Mouse (Mus musculus): ENCODE measurements around the gene Ltbp2. TPM values are rescaled to one million over a fixed set of nuclear protein-coding genes. Genes with fewer than 3 reads are reported as not detected.

Ltbp2 gene
- polyA plus RNA-seq, 1 experiment from 2014 or later: 18.6 TPM

GRCm38 (mm10) chr12:84847882-84848281, 28.4 kb downstream of the Ltbp2 start:
- Histone ChIP-seq H3K4me3 (ENCODE audit: low read length) (no peak overlapping the region), H3K9ac (ENCODE audit: low read length) (peak overlapping the region; percentile 36; the same call in 1 of the 2 replicates), H3K27me3 (ENCODE audit: control insufficient read depth, insufficient read depth, low read depth, low read length) (no peaks in the 10 kb centered on the region), H3K27ac (ENCODE audit: low read length) (peak overlapping the region; percentile 70), H3K4me1 (replicated peaks; ENCODE audit: control insufficient read depth, insufficient read depth, low read length) (peaks cover 27% of the 10 kb centered on the region), H3K9me3 (ENCODE audit: control insufficient read depth, low read length) (no peaks in the 10 kb centered on the region), H3K4me2 (ENCODE audit: low read depth, low read length) (no peak overlapping the region), H3K36me3 (ENCODE audit: control insufficient read depth, insufficient read depth, low read length) (no peaks in the 10 kb centered on the region)
- ATAC-seq (ENCODE audit: low read depth): no peak
- 34% methylated on average over 6 of the region's 6 CpGs for WGBS

- H3K27ac ChIP-seq (ENCODE audit: low read length): peak overlapping the region; percentile 70
- no peaks in the 10 kb centered on the region for H3K27me3 ChIP-seq (ENCODE audit: control insufficient read depth, insufficient read depth, low read depth, low read length)
- no peak overlapping the region for H3K4me3 ChIP-seq (ENCODE audit: low read length)
- 15% methylated on average over 7 of the region's 7 CpGs for WGBS
- no peaks in the 10 kb centered on the region for H3K36me3 ChIP-seq (ENCODE audit: control insufficient read depth, insufficient read depth, low read length)
- H3K9ac ChIP-seq (ENCODE audit: low read length): peak overlapping the region; percentile 36; the same call in 1 of the 2 replicates
- no peaks in the 10 kb centered on the region for H3K9me3 ChIP-seq (ENCODE audit: control insufficient read depth, low read length)
- no peak overlapping the region for H3K4me2 ChIP-seq (ENCODE audit: low read depth, low read length)
- peaks cover 27% of the 10 kb centered on the region for H3K4me1 ChIP-seq (replicated peaks; ENCODE audit: control insufficient read depth, insufficient read depth, low read length)
- ATAC-seq (ENCODE audit: low read depth): peak; percentile 77
Observed at GRCm38 (mm10) chr12:84847480-84847879, 28.9 kb downstream of the Ltbp2 start.

GRCm38 (mm10) chr12:84846594-84847014, 29.7 kb downstream of the Ltbp2 start:
- no peak for ATAC-seq (ENCODE audit: low read depth)
- Histone ChIP-seq H3K27me3 (ENCODE audit: control insufficient read depth, insufficient read depth, low read depth, low read length) (no peaks in the 10 kb centered on the region), H3K4me1 (replicated peaks; ENCODE audit: control insufficient read depth, insufficient read depth, low read length) (peaks cover 27% of the 10 kb centered on the region), H3K9ac (ENCODE audit: low read length) (no peak overlapping the region), H3K4me2 (ENCODE audit: low read depth, low read length) (no peak overlapping the region), H3K27ac (ENCODE audit: low read length) (no peak overlapping the region), H3K9me3 (ENCODE audit: control insufficient read depth, low read length) (no peaks in the 10 kb centered on the region), H3K36me3 (ENCODE audit: control insufficient read depth, insufficient read depth, low read length) (no peaks in the 10 kb centered on the region), H3K4me3 (ENCODE audit: low read length) (no peak overlapping the region)
- WGBS: 38% methylated on average over 9 of the region's 9 CpGs

DNA sequence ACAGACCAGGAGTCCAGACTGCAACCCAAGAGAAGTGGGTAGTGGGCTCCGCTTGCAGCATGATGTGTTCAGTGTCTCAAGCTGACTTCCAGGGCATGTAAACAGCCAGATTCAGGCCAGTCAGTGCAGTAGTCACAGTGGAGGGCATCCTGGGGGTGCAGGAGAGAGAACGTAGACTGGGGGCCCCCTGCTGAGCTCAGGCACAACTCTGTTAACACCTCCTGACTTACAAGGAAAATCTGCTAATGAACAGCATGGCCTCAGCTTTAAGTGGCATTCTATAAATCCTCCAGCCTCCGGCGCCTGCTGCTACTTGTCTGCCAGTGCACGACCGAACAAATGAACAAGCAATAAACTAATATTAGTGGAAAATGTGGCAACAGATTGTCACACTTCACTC, 33.6 kb downstream of the Ltbp2 start:
- H3K4me3 ChIP-seq (ENCODE audit: low read length): no peak overlapping the region
- peaks cover 18% of the 10 kb centered on the region for H3K4me1 ChIP-seq (replicated peaks; ENCODE audit: control insufficient read depth, insufficient read depth, low read length)
- no peaks in the 10 kb centered on the region for H3K9me3 ChIP-seq (ENCODE audit: control insufficient read depth, low read length)
- H3K4me2 ChIP-seq (ENCODE audit: low read depth, low read length): no peak overlapping the region
- H3K27me3 ChIP-seq (ENCODE audit: control insufficient read depth, insufficient read depth, low read depth, low read length): no peaks in the 10 kb centered on the region
- WGBS: 62% methylated on average over 6 of the region's 6 CpGs
- no peak overlapping the region for H3K27ac ChIP-seq (ENCODE audit: low read length)
- no peak for ATAC-seq (ENCODE audit: low read depth)
- no peaks in the 10 kb centered on the region for H3K36me3 ChIP-seq (ENCODE audit: control insufficient read depth, insufficient read depth, low read length)
- H3K9ac ChIP-seq (ENCODE audit: low read length): no peak overlapping the region

GRCm38 (mm10) chr12:84841158-84842140, 34.9 kb downstream of the Ltbp2 start:
- ATAC-seq (ENCODE audit: low read depth): 0 out of 2 replicates have a peak, but pooled peaks have one; percentile 48
- 62% methylated on average over 15 of the region's 15 CpGs for WGBS

DNA sequence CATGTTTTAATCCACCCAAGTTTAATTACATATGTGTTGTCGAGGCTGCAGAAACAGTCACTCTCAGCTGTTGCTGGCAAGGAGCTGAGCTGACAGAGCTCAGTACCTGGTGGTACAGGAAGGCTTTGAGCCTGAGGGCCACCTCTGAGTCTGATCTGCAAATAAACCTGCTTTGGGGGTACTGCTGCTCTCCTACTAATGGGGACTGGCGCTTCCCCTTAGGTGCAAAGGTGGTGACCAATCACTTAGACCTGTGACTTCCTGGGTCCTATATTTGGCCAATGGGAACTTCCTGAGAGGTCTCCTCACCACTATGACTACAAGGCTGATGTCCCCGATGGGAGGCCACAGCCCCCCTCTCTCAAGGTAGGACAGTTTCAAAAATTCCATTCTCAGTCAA, 35.6 kb downstream of the Ltbp2 start:
- no peak overlapping the region for H3K9ac ChIP-seq (ENCODE audit: low read length)
- no peaks in the 10 kb centered on the region for H3K9me3 ChIP-seq (ENCODE audit: control insufficient read depth, low read length)
- ATAC-seq (ENCODE audit: low read depth): no peak
- H3K4me3 ChIP-seq (ENCODE audit: low read length): no peak overlapping the region
- H3K4me2 ChIP-seq (ENCODE audit: low read depth, low read length): no peak overlapping the region
- H3K36me3 ChIP-seq (ENCODE audit: control insufficient read depth, insufficient read depth, low read length): no peaks in the 10 kb centered on the region
- H3K27me3 ChIP-seq (ENCODE audit: control insufficient read depth, insufficient read depth, low read depth, low read length): no peaks in the 10 kb centered on the region
- H3K4me1 ChIP-seq (replicated peaks; ENCODE audit: control insufficient read depth, insufficient read depth, low read length): peaks cover 9% of the 10 kb centered on the region
- H3K27ac ChIP-seq (ENCODE audit: low read length): no peak overlapping the region
- 57% methylated on average over 3 of the region's 3 CpGs for WGBS

More at GRCm38 (mm10) chr12:84841158-84842140, 34.9 kb downstream of the Ltbp2 start:
- Histone ChIP-seq H3K27me3 (ENCODE audit: control insufficient read depth, insufficient read depth, low read depth, low read length) (no peaks in the 10 kb centered on the region), H3K9ac (ENCODE audit: low read length) (no peak overlapping the region), H3K9me3 (ENCODE audit: control insufficient read depth, low read length) (no peaks in the 10 kb centered on the region), H3K36me3 (ENCODE audit: control insufficient read depth, insufficient read depth, low read length) (no peaks in the 10 kb centered on the region), H3K4me2 (ENCODE audit: low read depth, low read length) (no peak overlapping the region), H3K27ac (ENCODE audit: low read length) (no peak overlapping the region; the same call in 1 of the 2 replicates), H3K4me1 (replicated peaks; ENCODE audit: control insufficient read depth, insufficient read depth, low read length) (peaks cover 11% of the 10 kb centered on the region), H3K4me3 (ENCODE audit: low read length) (no peak overlapping the region)

DNA sequence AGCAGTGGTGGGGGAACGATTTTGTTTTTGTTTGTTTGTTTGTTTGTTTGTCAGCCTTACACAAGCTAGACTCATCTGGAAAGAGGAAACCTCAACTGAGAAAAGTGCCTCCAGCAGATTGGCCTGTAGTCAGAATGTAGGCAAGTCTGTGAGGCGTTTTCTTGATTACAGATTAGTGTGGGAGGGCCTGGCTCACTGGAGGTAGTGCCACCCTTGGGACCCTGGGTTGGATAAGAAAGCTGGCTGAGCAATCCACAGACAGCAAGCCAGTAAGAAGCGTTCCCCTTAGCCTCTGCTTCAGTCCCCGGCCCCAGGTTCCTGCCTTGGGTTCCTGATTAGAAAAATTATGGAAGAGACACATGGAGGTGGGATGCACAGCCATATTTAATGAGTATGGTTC, 36.4 kb downstream of the Ltbp2 start:
- WGBS: 81% methylated on average over 4 of the region's 4 CpGs
- no peaks in the 10 kb centered on the region for H3K9me3 ChIP-seq (ENCODE audit: control insufficient read depth, low read length)
- no peak overlapping the region for H3K4me2 ChIP-seq (ENCODE audit: low read depth, low read length)
- no peaks in the 10 kb centered on the region for H3K27me3 ChIP-seq (ENCODE audit: control insufficient read depth, insufficient read depth, low read depth, low read length)
- no peak for ATAC-seq (ENCODE audit: low read depth)
- H3K4me3 ChIP-seq (ENCODE audit: low read length): no peak overlapping the region
- peaks cover 10% of the 10 kb centered on the region for H3K4me1 ChIP-seq (replicated peaks; ENCODE audit: control insufficient read depth, insufficient read depth, low read length)
- no peaks in the 10 kb centered on the region for H3K36me3 ChIP-seq (ENCODE audit: control insufficient read depth, insufficient read depth, low read length)
- H3K27ac ChIP-seq (ENCODE audit: low read length): no peak overlapping the region
- H3K9ac ChIP-seq (ENCODE audit: low read length): no peak overlapping the region

GRCm38 (mm10) chr12:84835626-84836025, 40.7 kb downstream of the Ltbp2 start:
- no peak for ATAC-seq (ENCODE audit: low read depth)
- Histone ChIP-seq H3K27ac (ENCODE audit: low read length) (peak overlapping the region; percentile 80), H3K9ac (ENCODE audit: low read length) (no peak overlapping the region), H3K36me3 (ENCODE audit: control insufficient read depth, insufficient read depth, low read length) (no peaks in the 10 kb centered on the region), H3K4me2 (ENCODE audit: low read depth, low read length) (no peak overlapping the region), H3K27me3 (ENCODE audit: control insufficient read depth, insufficient read depth, low read depth, low read length) (no peaks in the 10 kb centered on the region), H3K4me3 (ENCODE audit: low read length) (no peak overlapping the region), H3K9me3 (ENCODE audit: control insufficient read depth, low read length) (no peaks in the 10 kb centered on the region), H3K4me1 (replicated peaks; ENCODE audit: control insufficient read depth, insufficient read depth, low read length) (0 out of 2 replicates have a peak, but pooled peaks cover 5% of the 10 kb centered on the region)
- WGBS: 63% methylated on average over 5 of the region's 5 CpGs

GRCm38 (mm10) chr12:84834773-84835172, 41.6 kb downstream of the Ltbp2 start:
- no peak overlapping the region for H3K9ac ChIP-seq (ENCODE audit: low read length)
- H3K27me3 ChIP-seq (ENCODE audit: control insufficient read depth, insufficient read depth, low read depth, low read length): no peaks in the 10 kb centered on the region
- 55% methylated on average over 4 of the region's 4 CpGs for WGBS
- H3K4me2 ChIP-seq (ENCODE audit: low read depth, low read length): no peak overlapping the region
- H3K4me1 ChIP-seq (replicated peaks; ENCODE audit: control insufficient read depth, insufficient read depth, low read length): 0 out of 2 replicates have a peak, but pooled peaks cover 5% of the 10 kb centered on the region
- H3K27ac ChIP-seq (ENCODE audit: low read length): peak overlapping the region; percentile 80
- H3K9me3 ChIP-seq (ENCODE audit: control insufficient read depth, low read length): no peaks in the 10 kb centered on the region
- ATAC-seq (ENCODE audit: low read depth): peak; percentile 90
- H3K4me3 ChIP-seq (ENCODE audit: low read length): no peak overlapping the region
- no peaks in the 10 kb centered on the region for H3K36me3 ChIP-seq (ENCODE audit: control insufficient read depth, insufficient read depth, low read length)

All from lung, embryonic 16.5 days (tissue).